Mouse (Mus musculus) right cerebral cortex, postnatal 4 days (tissue): ENCODE data around the gene Xpr1.

Experiments used
- DNase-seq: peaks from one replicate; pipeline ENCODE4 v3.0.0-alpha.2; 2022

Xpr1 gene

GRCm38 (mm10) chr1:155248041-155248440 lies 169.2 kb downstream of the Xpr1 start:
- no peak for DNase-seq

GRCm38 (mm10) chr1:155247441-155247840 lies 169.8 kb downstream of the Xpr1 start:
- DNase-seq: no peak

- no peak for DNase-seq
These were observed 171.7 kb downstream of the Xpr1 start for GRCm38 (mm10) chr1:155245516-155245915.

GRCm38 (mm10) chr1:155244771-155245211 lies 172.4 kb downstream of the Xpr1 start:
- DNase-seq: no peak

- DNase-seq: no peak
These were observed 173.1 kb downstream of the Xpr1 start, which contains the start of gene BC034090 for GRCm38 (mm10) chr1:155243797-155244770. Gene BC034090, minus strand, starts transcription at chr1:155244444.

- no peak for DNase-seq
These were observed 174.8 kb downstream of the Xpr1 start for GRCm38 (mm10) chr1:155242488-155242745.

- no peak for DNase-seq
These were observed 175.3 kb downstream of the Xpr1 start for GRCm38 (mm10) chr1:155241701-155242487.

- no peak for DNase-seq
These were observed 177.1 kb downstream of the Xpr1 start for GRCm38 (mm10) chr1:155239962-155240717.

- DNase-seq: no peak
These were observed 178.0 kb downstream of the Xpr1 start for GRCm38 (mm10) chr1:155239169-155239568.

- no peak for DNase-seq
These were observed 179.1 kb downstream of the Xpr1 start for GRCm38 (mm10) chr1:155238126-155238525.

- DNase-seq: no peak
These were observed 179.8 kb downstream of the Xpr1 start for GRCm38 (mm10) chr1:155237390-155237789.

- no peak for DNase-seq
These were observed 180.8 kb downstream of the Xpr1 start for GRCm38 (mm10) chr1:155236306-155237024.

- no peak for DNase-seq
These were observed 181.6 kb downstream of the Xpr1 start for GRCm38 (mm10) chr1:155235641-155236040.

GRCm38 (mm10) chr1:155233931-155234607 lies 183.1 kb downstream of the Xpr1 start:
- DNase-seq: peak; percentile 60

- DNase-seq: no peak
These were observed 183.8 kb downstream of the Xpr1 start for GRCm38 (mm10) chr1:155233378-155233777.

- DNase-seq: no peak
These were observed 184.4 kb downstream of the Xpr1 start for GRCm38 (mm10) chr1:155232786-155233185.

GRCm38 (mm10) chr1:155232385-155232784 lies 184.8 kb downstream of the Xpr1 start:
- no peak for DNase-seq

- DNase-seq: no peak
These were observed 187.5 kb downstream of the Xpr1 start for GRCm38 (mm10) chr1:155229464-155230411.
